Mouse (Mus musculus) liver, embryonic 14.5 days (tissue): Measurements from ENCODE around the gene Syne1. TPM values are rescaled to one million over a fixed set of nuclear protein-coding genes. Genes with fewer than 3 reads are reported as not detected.

Experiments
- ATAC-seq: fragments of 200-750 bp; cut with Nextera tagmentation; 2 replicates; pipeline ENCODE4 v1.8.0; 2017; ENCODE audit warnings: moderate number of reproducible peaks, mild to moderate bottlenecking, moderate library complexity; ENCODE audit not compliant: insufficient read depth
- DNase-seq, 3 experiments: peaks; one replicate each; pipeline ENCODE4 v3.0.0-alpha.2; 2012 to 2013; ENCODE audit warnings: low read depth in 3 of 3, low spot score in 3 of 3
- H3K27ac ChIP-seq: fragments of 300-500 bp; sonication (generic); 2 replicates; pipeline ENCODE4 v1.5.1; 2014; ENCODE audit warnings: moderate library complexity, mild to moderate bottlenecking, control low read depth, inconsistent platforms
- H3K27me3 ChIP-seq: fragments of 300-500 bp; sonication (generic); 2 replicates; pipeline ENCODE4 v1.6.1; 2014; ENCODE audit warnings: mild to moderate bottlenecking, low read length, moderate library complexity; ENCODE audit not compliant: control insufficient read depth, insufficient read depth
- H3K36me3 ChIP-seq: fragments of 300-500 bp; sonication (generic); replicated peaks from 2 replicates; pipeline ENCODE4 v1.6.1; 2014; ENCODE audit warnings: low read depth; ENCODE audit not compliant: control insufficient read depth, insufficient read depth
- H3K4me1 ChIP-seq, 2 experiments: fragments of 200-500 bp in 1 of 2; fragments of 300-500 bp in 1 of 2; sonication (generic) in 1 of 2; replicated peaks; 2 replicates each; pipeline ENCODE4 v1.6.1; 2012 to 2014; ENCODE audit warnings: antibody characterized with exemption in 1 of 2, inconsistent platforms in 1 of 2, low read length in 1 of 2; ENCODE audit not compliant: control insufficient read depth in 2 of 2, insufficient read depth in 2 of 2
- H3K4me2 ChIP-seq: fragments of 300-500 bp; sonication (generic); 2 replicates; pipeline ENCODE4 v1.6.1; 2014; ENCODE audit warnings: low read depth, mild to moderate bottlenecking, control low read depth, moderate library complexity
- H3K4me3 ChIP-seq, 2 experiments: fragments of 200-500 bp in 1 of 2; fragments of 300-500 bp in 1 of 2; sonication (generic) in 1 of 2; 2 replicates each; pipeline ENCODE4 v1.5.1; 2012 to 2014; ENCODE audit warnings: low read depth in 2 of 2, low read length in 2 of 2, mild to moderate bottlenecking in 2 of 2, control low read depth in 1 of 2, inconsistent platforms in 1 of 2, moderate library complexity in 1 of 2; ENCODE audit not compliant: insufficient read depth in 1 of 2
- H3K9ac ChIP-seq: fragments of 300-500 bp; sonication (generic); replicated peaks from 2 replicates; pipeline ENCODE4 v1.6.1; 2014; ENCODE audit warnings: mild to moderate bottlenecking, control low read depth, moderate library complexity
- H3K9me3 ChIP-seq: fragments of 300-500 bp; sonication (generic); 2 replicates; pipeline ENCODE4 v1.6.1; 2016; ENCODE audit warnings: low read length, mixed read lengths; ENCODE audit not compliant: control insufficient read depth
- CTCF ChIP-seq: IDR thresholded peaks from 2 replicates; pipeline ENCODE4 v1.5.1; 2016; ENCODE audit warnings: antibody characterized with exemption, low read depth, control low read depth
- EP300 ChIP-seq: IDR thresholded peaks from 2 replicates; pipeline ENCODE4 v1.6.1; 2016; ENCODE audit warnings: antibody characterized with exemption, low read depth
- WGBS: fragments of 180-500 bp; shearing (Covaris S2); extraction: QIAGEN DNeasy Blood & Tissue Kit; methylation state at CpG from one replicate; pipeline ENCODE4 v1.1.7; 2014; ENCODE audit not compliant: insufficient replicate concordance; 5-methylcytosine and 5-hydroxymethylcytosine counted together
- polyA plus RNA-seq, 2 experiments: library from polyadenylated mRNA; depleted of rRNA in 1 of 2; stranded (reverse) in 1 of 2; unstranded in 1 of 2; fragments of >200 nt; fragmentation: Nextera tagmentation in 1 of 2; extraction: Ambion mirVana in 1 of 2; gene quantifications; 2 replicates each; pipeline versions ENCODE4 v1.2.1 to v1.2.3; 2012 to 2014

Gene Syne1
- polyA plus RNA-seq, 2 experiments: 3.1 to 3.6 TPM

DNA sequence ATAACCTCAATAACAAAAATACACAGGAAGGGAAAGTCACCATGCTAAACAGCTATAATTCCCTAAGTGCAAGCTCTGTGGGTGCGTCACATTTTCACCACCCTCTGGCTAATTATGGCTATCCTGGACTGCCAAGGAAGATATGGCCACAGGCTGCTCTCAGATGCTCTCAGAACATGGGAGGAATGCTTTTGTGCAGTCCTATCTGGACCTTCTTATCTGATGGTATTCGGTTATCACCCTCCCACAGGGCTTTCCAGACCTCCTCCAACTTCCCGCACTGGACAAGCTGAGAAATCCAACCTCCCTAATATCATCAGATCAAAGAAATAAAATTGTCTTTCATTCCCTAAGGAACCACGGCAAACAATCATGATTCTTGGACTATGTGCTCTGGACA, 28.4 kb downstream of the Syne1 start:
- no peak for ATAC-seq
- TF ChIP-seq EP300: no peak
- TF ChIP-seq CTCF: no peak
- H3K4me1 ChIP-seq: no peaks in the 10 kb centered on the region
- H3K9ac ChIP-seq: no peak overlapping the region
- H3K27me3 ChIP-seq: no peaks in the 10 kb centered on the region
- H3K4me2 ChIP-seq: no peak overlapping the region
- WGBS: 47% methylated on average over 4 of the region's 4 CpGs
- no peaks in the 10 kb centered on the region for H3K9me3 ChIP-seq
- DNase-seq: no peak
- H3K27ac ChIP-seq: no peak overlapping the region
- no peaks in the 10 kb centered on the region for H3K36me3 ChIP-seq
- no peak overlapping the region for H3K4me3 ChIP-seq

DNA sequence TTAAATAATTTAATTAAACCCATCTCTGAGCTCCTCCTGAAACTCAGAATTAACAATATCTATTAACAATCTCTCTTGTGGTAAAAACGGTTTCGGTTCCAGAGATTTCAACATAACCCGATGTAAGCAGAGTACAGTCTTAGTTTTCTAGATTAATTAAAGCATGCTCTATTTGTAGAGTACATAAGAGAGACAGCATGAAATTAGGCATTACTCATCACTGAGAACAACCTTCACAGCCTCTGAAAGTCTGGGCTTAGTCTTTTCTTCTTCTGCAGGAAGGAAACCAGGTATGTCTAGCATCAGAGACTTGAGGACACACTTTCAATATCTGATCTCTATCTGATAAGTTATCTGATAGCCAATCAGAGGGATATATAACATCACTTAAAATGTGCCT, 29.0 kb downstream of the Syne1 start:
- no peak overlapping the region for H3K27ac ChIP-seq
- H3K4me2 ChIP-seq: no peak overlapping the region
- no peak overlapping the region for H3K9ac ChIP-seq
- no peak for DNase-seq
- no peak for ATAC-seq
- WGBS: 67% methylated on average over 3 of the region's 3 CpGs
- TF ChIP-seq EP300 (no peak), CTCF (no peak)
- no peaks in the 10 kb centered on the region for H3K36me3 ChIP-seq
- H3K4me3 ChIP-seq: no peak overlapping the region
- H3K9me3 ChIP-seq: no peaks in the 10 kb centered on the region
- no peaks in the 10 kb centered on the region for H3K4me1 ChIP-seq
- no peaks in the 10 kb centered on the region for H3K27me3 ChIP-seq

DNA sequence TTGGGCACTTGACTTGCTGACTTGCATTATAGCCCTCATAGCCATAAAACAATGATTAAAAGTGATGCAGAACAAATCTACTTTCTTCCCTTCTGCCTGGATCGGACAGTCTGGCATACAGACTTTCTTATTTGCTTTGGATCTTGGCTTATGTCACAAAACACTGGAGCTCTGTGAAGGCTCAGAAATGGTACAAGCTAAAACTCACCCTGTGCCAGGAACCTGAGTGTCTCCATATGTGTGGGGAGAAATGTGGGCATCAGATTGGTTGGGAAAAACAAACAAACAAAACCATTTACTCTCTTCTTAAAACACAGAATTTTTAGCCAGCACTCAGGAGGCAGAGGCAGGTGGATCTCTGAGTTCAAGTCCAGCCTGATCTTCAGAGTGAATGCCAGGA, 30.6 kb downstream of the Syne1 start:
- no peak for ATAC-seq
- H3K27me3 ChIP-seq: no peaks in the 10 kb centered on the region
- H3K27ac ChIP-seq: no peak overlapping the region
- H3K9me3 ChIP-seq: no peaks in the 10 kb centered on the region
- 62% methylated on average over 1 of the region's 1 CpGs for WGBS
- H3K9ac ChIP-seq: no peak overlapping the region
- TF ChIP-seq EP300 (no peak), CTCF (no peak)
- no peaks in the 10 kb centered on the region for H3K36me3 ChIP-seq
- DNase-seq: no peak
- H3K4me2 ChIP-seq: no peak overlapping the region
- no peak overlapping the region for H3K4me3 ChIP-seq
- H3K4me1 ChIP-seq: 0 out of 4 replicates have a peak, but pooled peaks cover 0 to under 1% of the 10 kb centered on the region in 2 experiments

DNA sequence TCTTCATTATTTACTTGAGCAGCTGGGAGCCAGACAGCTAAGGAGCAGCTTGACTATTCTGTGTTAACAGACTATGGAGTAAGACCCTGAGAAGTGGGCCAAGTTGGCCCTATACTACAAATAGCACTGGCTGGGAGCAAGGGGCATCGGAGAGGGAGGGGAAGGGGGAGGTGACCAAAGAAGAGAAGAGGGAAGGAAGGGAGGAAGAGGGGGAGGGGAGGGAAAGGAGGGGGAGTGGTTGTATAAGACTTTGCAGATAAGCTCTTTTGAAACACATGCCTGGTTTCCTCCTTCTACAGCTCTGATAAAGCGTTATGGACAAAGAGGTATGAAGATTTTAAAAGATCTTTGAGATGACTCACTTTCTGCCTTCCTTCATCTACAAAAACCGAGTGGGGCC, 36.0 kb downstream of the Syne1 start:
- ATAC-seq (no peak), DNase-seq (no peak)
- H3K27ac ChIP-seq: no peak overlapping the region
- no peak for TF ChIP-seq EP300
- TF ChIP-seq CTCF: no peak
- H3K9ac ChIP-seq: no peak overlapping the region
- 0 out of 4 replicates have a peak, but pooled peaks cover 0 to 3% of the 10 kb centered on the region in 2 experiments for H3K4me1 ChIP-seq
- no peaks in the 10 kb centered on the region for H3K9me3 ChIP-seq
- no peak overlapping the region for H3K4me2 ChIP-seq
- H3K4me3 ChIP-seq: no peak overlapping the region
- WGBS: 5% methylated on average over 3 of the region's 3 CpGs
- H3K36me3 ChIP-seq: no peaks in the 10 kb centered on the region
- H3K27me3 ChIP-seq: no peaks in the 10 kb centered on the region

- no peaks in the 10 kb centered on the region for H3K36me3 ChIP-seq
- 69% methylated on average over 8 of the region's 8 CpGs for WGBS
- H3K4me1 ChIP-seq: 0 out of 4 replicates have a peak, but pooled peaks cover 0 to 3% of the 10 kb centered on the region in 2 experiments
- no peak overlapping the region for H3K4me2 ChIP-seq
- no peaks in the 10 kb centered on the region for H3K27me3 ChIP-seq
- H3K4me3 ChIP-seq: no peak overlapping the region
- no peak overlapping the region for H3K27ac ChIP-seq
- ATAC-seq: no peak
- no peak for DNase-seq
- no peaks in the 10 kb centered on the region for H3K9me3 ChIP-seq
- TF ChIP-seq EP300 (no peak), CTCF (no peak)
- H3K9ac ChIP-seq: no peak overlapping the region
These were observed 37.1 kb downstream of the Syne1 start for GRCm38 (mm10) chr10:5514134-5514533.

- Histone ChIP-seq H3K36me3 (no peaks in the 10 kb centered on the region), H3K4me3 (no peak overlapping the region), H3K27me3 (no peaks in the 10 kb centered on the region), H3K9ac (no peak overlapping the region), H3K27ac (no peak overlapping the region), H3K9me3 (no peaks in the 10 kb centered on the region), H3K4me1 (0 out of 4 replicates have a peak, but pooled peaks cover 0 to 3% of the 10 kb centered on the region in 2 experiments), H3K4me2 (no peak overlapping the region)
- peak; percentile 27; the same call in 1 of the 2 replicates for TF ChIP-seq CTCF
- no peak for TF ChIP-seq EP300
- ATAC-seq (no peak), DNase-seq (no peak)
These were observed 39.0 kb downstream of the Syne1 start for GRCm38 (mm10) chr10:5512285-5512684.
